Mouse (Mus musculus): ENCODE results near the gene Cib1.

Cib1 gene

GRCm38 (mm10) chr7:80183969-80184368, 48.6 kb downstream of the Cib1 start:
- DNase-seq (ENCODE audit: low spot score), result no peak

- DNase-seq (ENCODE audit: low spot score), result no peak
These were observed 49.1 kb downstream of the Cib1 start for GRCm38 (mm10) chr7:80183466-80183865.

- no peak for DNase-seq (ENCODE audit: low spot score)
These were observed 50.5 kb downstream of the Cib1 start for GRCm38 (mm10) chr7:80182139-80182538.

GRCm38 (mm10) chr7:80181078-80181477, 51.5 kb downstream of the Cib1 start:
- DNase-seq (ENCODE audit: low spot score), result no peak

GRCm38 (mm10) chr7:80180202-80180601, 52.4 kb downstream of the Cib1 start:
- no peak for DNase-seq (ENCODE audit: low spot score)

- DNase-seq (ENCODE audit: low spot score), result no peak
These were observed 52.8 kb downstream of the Cib1 start for GRCm38 (mm10) chr7:80179790-80180189.

- no peak for DNase-seq (ENCODE audit: low spot score)
These were observed 53.3 kb downstream of the Cib1 start for GRCm38 (mm10) chr7:80179327-80179726.

GRCm38 (mm10) chr7:80178037-80178729, 54.4 kb downstream of the Cib1 start:
- DNase-seq (ENCODE audit: low spot score), result no peak

GRCm38 (mm10) chr7:80177438-80177837, 55.2 kb downstream of the Cib1 start:
- no peak for DNase-seq (ENCODE audit: low spot score)

All from urinary bladder, postnatal 25 days (tissue).